Mouse (Mus musculus) T-helper 17 cell (primary cell): ENCODE data around the gene Arsg.
"Not testable (repeated sequence)": the region's sequence is repeated elsewhere in the genome, so short reads cannot be mapped to it uniquely, and the experiment has no call there.

Source experiments
- in situ Hi-C, 2 experiments: fragments of 300-600 bp; cut with MboI, MseI; formaldehyde crosslinking; loops; 1 replicate in 1 of 2; 2 replicates in 1 of 2; pipeline ENCODE4 v1.15.1; 2025; ENCODE audit warnings: high pct_unique_total_duplicates in 2 of 2

Arsg gene

DNA sequence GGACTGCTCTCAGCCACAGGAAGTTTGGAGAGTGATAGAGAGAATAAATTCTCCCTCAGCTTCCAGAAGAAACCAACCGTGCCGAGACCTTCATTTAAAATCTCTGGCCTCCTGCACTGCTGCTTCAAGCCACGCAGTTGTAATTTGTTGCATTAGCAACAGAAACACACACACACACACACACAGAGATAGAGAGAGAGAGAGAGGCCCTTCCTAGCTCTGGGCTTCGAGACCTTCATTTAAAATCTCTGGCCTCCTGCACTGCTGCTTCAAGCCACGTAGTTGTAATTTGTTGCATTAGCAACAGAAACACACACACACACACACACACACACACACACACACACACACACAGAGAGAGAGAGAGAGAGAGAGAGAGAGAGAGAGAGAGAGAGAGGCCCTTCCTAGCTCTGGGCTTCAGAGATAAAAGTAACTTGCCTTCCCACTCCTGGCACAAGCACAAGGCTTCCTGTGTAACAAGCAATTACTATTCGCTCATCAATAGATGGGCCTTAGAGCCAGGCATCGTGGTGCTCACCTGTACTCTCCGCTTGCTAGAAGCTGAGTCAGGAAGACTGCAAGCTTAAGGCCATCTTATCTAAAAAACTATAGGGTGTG is 19.8 kb downstream of the Arsg start:
- in situ Hi-C loops: not testable (repeated sequence)

DNA sequence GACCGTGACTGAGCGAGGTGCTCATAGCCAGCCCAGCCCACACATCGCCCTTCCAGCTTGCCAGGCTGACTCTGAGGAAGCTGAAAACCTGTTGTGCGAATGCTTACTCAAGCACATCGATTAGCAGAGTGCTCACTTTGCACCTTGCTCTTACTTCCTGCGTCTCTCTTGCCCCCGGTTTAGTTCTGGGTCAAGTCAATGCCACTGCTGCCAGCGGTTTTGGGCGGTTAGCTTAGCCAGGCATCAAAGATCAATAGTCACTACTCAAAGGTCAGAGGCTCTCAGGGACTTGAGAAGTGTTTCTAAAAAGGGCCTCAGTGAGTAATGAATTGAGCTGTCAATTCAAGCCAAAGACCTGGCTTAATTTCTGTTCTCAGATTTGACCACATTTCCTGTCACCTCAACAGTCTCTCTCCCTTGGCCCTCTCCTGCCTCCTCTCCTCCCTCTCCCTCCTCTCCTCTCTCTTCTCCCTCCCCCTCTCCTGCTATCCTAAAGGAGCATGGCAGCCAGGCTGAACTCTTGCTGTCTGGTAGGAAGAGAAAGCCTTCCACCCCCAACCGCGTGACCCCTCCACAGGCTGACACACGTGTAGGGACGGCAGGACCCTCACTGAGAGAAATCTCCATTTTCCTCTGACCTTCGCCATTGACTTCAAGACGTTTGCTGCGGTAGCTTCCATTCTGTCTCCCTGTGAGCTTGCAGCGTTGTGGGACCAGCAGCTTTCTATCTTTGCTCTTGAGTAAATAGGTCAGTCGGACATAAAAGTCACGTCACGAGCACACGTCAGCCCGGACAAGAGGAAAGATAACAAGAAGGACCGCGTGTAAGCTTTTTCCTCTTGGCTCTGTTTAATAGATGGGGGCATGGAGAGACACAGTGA is 22.0 kb downstream of the Arsg start:
- in situ Hi-C loops: no loop called here

DNA sequence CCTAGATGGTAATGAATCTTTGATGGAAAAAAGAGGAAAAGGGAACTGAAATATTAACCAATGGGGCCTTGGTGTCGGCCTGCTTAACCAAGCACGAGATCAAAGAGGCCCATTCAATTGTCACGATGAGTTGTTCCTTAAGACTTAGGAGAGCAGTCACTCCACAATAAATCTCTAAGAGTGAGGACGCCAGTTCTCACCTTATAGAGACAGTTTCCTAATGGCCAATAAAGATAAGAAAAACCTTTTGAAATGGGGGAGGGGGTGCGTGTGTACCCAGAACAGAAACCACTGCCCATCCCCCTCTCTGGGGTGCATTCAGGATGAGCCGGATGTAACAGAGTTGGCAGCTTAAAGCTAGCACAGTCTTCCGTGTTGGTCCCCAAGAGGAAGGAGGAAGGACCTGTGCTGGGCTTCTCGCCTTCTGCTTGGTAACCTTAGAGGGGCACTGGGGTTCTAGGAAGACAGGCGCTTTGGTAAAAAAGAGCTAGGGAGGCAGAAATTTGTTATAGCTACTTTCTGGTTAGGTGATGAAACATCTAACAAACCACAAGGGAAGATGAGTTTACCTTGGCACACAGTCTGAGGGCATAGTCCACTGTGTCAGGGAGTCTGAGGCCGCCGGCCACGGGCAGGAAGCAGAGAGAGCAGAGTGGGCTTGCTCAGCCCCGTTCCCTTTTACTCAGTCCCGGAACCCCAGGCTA is 22.7 kb downstream of the Arsg start:
- in situ Hi-C loops: no loop called here

DNA sequence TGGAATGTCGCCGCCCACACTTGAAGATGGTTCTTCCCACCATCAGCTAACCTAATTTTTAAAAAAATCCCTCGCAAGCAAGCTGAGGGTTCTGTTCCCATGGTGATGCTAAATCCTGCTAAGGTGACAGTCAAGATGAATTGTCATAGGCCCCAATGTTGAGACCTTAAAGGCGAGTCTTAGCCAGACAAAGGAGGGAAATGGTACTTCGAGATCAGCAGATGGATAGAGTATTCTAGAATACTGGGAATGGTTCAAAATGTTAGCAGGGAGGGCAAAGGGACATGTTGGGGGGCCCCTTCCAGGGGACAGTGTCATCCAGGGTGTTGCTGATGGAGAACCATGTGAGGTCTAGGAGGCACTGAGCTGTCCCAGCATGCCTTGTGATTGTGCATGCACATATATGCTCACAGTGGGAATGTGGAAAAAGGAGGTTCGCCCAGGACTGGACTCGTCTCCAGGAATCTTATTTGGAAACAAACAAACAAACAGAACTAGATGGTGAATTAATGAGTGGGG is 23.4 kb downstream of the Arsg start:
- in situ Hi-C loops: no loop called here

DNA sequence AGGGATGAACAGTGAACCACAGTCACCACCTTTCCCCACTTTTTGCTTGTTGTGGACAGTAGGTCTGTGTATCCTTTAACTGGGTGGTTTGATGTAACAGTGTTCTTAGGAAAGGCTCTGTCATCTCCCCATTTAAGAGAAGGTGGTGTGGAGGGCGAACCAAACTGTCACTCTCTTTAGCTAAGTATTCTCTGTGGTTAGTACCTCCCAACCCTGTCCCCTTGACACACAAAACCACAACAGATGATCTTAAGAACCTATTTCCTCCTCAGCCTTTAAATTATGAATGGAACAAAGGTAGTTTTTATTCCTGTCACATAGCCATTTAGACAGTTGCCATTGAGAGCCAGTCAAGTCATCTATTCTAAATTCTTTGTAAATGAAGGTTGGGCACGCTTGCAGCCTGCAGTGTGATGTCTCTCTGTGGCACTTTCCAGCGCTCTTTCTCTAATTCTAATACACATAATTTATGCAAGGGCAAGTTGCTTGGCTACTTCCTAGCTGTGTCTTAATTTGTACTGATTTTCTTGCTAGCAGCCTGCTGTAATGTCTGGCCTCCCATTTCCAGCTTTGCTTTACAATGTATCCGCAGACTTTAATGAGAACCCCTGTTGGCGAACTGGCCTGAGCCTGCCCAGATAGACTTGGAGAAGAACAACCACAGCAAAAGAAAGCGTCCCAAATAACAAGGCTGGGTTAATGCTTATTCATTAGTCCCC is 24.0 kb downstream of the Arsg start:
- in situ Hi-C loops: no loop called here

DNA sequence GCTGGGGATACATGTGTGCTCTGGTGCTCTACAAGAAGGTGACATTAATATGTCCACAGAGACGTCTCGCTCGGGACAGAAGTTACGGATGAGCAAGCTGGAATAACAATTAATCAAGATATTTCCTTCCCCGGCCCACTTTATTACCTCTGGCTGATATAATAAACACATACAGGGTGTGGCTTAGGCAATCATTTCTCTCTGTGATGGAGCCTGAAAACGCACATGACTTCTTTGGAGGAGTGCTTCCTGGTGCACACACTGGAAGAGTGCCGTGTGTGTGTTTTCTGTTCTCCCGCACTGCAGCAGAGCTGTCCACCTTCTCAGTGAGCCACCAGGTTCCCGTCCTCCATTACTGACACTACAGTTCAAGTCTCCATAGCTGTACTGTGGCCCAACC is 24.8 kb downstream of the Arsg start:
- in situ Hi-C loops: no loop called here

DNA sequence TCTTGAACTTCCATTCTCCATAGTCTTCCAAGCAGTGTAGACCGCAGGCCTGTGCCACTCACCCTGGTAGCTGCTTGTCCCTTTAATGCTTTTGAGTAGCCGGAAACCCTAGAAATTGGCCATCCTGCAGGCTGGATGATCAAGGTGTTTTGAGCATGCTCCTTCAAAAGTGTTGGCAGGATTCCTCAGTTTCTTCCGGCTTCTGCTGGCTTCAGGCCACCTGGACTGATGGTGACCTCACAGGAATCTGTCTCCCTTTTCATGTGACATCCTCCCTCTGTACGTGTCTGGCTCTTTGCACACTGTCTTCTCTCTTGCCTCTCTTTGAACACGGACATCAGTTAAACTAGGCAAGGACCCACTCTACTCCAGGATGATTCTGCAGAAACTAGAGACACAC is 27.0 kb downstream of the Arsg start:
- in situ Hi-C loops: loop anchor here in 1 of 2 experiments (10.0 kb wide), 1 partner anchor 515 kb away; no protein-coding TSS in a partner anchor

DNA sequence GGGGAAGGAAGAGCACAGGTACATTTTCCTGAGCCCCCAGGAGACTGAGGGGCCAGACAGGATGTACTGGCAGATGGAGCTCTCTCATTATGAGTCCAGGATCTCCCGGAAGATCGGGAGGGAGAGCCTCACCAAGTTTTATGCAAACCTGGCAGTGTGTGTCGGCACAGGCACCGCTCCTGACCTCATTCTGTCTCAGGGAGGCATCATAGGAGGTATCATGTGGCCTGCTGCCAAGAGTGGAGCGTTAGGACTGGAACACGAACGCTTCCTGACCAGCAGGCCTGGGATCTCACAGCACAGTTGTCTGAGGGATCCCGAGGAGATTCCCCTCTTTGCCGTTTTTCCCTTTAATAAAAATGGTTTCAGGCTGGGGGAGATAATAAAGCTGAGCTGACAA is 31.8 kb downstream of the Arsg start:
- in situ Hi-C loops: loop anchor here in 1 of 2 experiments (10.0 kb wide), 1 partner anchor 520 kb away; no protein-coding TSS in a partner anchor

DNA sequence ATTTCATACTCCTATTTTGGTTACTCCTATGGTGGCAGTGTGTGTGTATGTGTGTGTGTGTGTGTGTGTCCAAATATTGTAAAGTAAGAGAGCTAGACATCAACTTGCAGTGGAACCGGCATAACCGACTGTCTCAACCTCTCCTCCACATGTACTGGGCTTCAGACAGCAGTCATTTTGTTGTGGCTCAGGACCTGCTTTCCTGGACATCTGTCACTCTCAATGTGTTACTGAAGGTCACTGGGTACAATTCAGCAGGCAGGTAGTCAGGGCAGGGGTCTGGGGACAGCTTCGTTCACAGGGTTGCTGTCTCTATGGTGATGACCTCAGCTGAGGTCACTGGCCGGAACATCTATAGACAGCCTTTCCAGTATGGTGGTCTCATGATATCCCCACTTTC is 32.6 kb downstream of the Arsg start:
- in situ Hi-C loops: loop anchor here in 1 of 2 experiments (10.0 kb wide), 1 partner anchor 521 kb away; no protein-coding TSS in a partner anchor

DNA sequence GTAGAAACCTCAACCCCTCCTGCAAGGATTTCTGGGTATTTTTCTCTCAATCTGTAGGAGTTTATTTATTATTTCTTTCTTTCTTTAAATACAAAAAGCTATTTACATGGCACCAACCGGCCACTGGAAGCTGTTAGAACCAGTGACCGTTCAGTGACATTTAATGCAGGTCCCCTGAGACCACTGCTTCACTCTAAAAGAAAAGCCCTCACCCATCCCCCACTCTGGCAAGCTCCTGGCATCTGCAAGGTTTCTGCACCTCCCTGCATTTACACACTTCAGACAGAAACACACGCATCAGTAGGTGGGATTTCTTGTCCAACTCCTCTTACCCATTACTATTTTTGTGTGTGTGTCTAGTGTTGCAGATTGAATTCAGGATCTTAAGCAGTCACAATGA is 33.9 kb downstream of the Arsg start:
- in situ Hi-C loops: loop anchor here in 1 of 2 experiments (10.0 kb wide), 1 partner anchor 522 kb away; no protein-coding TSS in a partner anchor

DNA sequence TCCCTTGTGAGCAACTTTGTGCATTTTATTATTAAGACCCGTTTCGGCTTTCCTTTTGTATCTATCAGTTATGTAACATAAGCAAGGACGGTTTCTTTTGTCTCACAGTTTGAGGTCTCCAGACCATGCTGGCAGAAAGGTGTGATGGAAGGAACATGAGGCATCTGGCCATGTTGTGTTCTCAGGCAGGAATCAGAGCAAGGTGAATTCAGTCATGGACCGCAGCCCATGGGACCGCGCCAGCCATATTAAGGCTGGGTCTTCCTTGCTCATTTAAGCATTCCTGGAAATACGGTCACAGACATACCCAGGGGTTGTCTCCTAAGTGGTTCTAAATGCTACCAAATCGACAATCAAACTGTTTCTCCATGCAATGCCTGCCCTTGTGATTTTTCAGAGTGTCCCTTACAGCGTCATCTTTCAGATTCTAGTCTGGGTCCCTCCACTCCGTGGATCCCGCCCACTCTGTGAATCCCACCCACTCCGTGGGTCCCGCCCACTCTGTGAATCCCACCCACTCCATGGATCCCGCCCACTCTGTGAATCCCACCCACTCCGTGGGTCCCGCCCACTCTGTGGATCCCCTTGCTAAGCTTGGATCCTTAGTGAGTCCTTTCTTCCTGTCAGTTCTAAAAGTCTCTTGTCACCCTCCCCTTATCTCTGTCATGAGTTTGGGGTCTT is 40.0 kb downstream of the Arsg start:
- in situ Hi-C loops: no loop called here

DNA sequence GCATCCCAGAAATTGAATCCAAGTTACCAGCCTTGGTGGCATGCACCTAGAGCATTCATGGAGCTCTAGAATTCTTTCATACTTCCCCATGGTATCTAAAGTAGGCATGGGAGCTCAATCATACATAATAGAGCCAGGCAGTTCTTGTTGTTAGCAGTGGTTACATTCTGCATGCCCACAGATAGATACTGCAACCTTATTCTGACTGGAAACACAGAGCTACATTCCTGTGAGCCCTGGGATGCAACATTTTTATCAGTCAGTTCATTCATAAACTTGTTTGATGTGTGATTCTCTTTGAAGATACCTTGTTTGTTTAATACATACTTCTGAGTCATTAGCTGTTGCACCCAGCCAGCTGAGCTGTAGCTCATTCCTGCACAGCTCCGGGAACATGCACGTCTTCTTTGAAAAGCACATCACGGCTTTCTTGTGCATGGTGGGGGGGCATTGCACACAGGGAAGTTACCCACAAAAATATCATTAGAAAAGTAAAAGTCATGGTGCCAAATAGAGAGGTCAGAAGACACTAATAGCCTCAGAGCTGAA is 41.0 kb downstream of the Arsg start:
- in situ Hi-C loops: no loop called here

DNA sequence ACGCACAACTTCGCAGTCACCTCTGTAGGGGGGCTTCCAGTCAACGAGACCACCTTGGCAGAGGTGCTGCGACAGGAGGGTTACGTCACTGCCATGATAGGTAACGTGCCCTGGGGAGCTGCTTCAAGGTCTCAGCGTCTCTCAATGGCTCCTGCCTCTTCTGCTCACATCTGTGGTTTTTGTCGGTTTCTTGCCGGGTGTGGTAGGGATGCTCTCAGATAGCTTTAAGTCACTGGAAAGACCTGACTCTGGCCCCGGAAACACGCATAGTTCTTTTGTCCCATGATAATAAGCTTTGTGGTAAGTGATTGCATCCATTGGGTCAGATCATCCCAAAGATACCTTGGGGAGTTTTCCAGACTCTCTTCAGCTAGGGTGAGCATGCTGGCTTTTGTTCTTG is 44.2 kb downstream of the Arsg start:
- in situ Hi-C loops: no loop called here

DNA sequence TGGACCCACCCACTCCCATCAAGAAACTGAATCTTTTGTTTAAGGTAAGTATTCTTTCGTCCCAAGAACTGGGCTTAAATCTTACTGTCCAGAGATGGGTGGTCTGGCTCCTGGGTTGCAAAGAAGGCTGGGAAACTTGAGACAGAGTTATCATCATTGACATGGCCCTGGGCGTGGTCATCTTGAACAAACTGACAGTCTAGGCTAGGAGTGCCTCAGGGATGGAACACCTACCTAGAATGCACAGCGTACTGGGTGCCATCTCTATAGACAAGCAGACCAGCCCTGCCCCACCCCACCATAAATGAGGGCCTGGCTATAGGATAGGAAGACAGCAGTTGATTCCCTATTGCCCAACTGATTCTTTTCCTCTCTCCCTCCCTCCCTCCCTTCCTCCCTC is 44.6 kb downstream of the Arsg start:
- in situ Hi-C loops: no loop called here

DNA sequence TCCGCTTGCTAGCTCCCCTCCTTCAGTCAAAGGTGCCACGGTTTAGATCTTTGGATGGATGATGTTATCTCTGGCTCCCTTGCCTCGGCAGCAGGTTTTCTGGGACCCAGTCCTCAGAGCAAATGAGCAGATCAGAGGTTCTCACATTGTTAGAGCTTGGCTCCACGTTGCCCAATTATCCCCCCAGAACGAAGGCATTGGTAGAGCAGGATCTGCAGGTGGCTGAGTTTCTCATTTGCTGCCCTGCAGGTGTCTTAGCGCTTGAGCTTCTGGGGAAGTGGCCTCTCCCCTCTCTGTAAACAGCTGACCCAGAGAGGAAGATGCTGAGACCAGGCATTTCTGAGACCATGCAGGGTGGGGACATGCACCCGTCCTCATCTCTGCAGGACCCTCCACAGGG is 47.8 kb downstream of the Arsg start:
- in situ Hi-C loops: no loop called here

DNA sequence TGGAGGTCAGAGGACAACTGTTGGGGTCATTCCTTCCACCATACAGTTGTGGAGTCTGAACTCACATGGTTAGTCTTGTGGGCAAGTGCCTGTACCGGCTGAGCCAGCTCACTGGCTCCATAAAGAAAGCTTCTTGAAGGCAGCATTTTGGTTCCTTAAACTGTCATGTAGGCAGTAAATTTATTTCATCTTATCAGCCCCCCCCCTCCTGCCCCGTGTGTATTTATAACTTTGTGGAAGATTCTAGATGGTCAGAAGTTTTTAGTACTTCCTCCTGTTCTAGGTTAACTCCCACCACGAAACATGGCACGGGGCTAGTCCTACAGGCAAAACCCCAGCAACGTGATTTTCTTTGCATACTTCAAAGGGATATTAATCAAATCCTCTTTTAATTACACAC is 51.7 kb downstream of the Arsg start:
- in situ Hi-C loops: no loop called here

DNA sequence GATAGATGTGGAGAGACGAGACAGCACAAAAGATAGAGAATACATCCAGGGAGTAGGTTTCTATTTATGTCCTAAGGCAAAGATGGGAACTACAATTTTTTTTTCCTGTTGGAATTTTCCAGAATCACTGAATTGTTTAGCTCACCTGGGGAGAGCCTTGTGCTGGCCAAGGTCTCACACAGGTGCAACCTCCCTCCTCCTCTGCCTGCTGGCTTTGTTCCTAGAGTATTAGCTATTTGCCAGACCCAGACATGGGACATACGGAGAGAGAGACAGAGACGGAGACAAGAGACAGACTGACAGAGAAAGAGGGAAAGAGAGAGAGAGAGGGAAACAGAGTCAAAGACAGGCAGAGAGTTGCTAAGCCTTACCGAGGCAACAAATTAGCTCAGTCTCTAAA is 52.4 kb downstream of the Arsg start:
- in situ Hi-C loops: no loop called here

DNA sequence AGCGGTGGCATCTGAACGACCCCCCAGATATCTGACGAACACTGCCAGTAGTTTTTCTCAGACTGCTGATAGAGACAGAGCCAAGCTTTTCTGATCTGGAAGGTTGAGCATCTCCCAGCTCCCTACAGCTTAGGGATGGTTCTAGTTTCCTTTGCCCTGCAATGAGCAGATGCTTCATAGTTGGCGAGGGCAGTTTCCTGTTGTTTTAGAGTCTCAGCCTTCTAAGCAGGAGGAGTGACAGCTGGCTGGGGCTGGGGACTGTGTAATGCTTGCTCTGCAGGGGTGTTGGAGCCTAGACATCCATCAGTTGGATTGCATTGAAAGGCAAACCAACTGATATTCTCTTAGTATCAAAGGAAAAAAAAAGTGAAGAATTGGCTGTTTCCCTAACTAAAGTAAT is 56.9 kb downstream of the Arsg start:
- in situ Hi-C loops: no loop called here

DNA sequence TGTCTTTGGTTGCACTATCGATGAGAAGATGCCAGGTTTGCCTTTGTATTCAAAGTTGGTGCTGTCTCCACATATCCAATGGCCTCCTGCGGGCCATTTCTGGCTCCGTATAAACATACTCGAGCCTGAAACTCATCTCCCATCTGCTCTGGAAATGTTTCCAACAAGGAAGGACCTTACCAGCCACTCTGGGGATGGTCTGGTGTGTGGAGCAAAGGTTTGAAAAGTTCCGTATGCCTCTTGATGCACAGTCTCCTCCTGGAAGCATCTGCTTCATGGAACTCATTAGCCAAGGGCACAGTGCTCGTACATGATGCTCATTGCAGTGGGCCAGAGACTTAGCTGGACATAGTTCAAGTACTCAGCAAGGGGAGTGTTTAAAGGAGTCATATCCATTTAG is 62.8 kb downstream of the Arsg start:
- in situ Hi-C loops: no loop called here

DNA sequence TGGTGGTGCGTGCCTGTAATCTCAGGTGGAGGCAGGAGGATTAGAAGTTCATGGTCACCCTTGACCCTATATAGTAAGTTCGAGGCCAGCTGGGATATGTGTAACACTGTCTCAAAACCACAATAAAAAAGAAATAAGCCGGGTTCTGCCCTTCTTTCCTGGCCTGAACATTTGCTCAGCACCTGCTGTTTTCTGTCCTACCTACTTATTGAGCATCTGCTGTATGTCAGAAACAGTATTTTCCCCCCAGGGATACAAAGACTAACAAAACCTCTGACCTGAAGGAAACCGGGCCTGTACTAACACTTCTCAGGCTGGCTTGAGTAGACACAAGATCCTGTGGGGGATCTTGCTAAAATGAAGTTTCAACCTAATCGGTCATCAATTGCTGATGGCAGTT is 63.8 kb downstream of the Arsg start:
- in situ Hi-C loops: no loop called here

DNA sequence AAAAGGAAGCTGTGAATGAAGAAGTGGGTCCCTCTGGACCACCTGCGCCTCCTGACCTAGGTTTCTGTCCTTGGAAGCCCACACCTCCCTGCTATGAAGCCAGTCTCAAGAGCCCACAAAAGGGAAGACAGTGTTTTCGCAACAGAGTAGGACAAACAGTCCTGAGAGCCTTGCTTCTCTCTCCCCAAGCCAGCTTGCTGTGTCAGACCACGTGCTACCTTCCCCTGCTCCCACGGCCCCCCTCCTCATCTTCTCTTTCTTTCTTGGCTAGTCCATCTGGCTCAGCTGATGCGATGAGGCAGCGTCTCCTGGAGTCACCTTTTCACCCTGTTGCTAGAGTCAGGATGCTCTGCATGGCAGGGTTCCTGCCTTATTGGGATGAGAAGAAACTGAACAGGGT is 66.1 kb downstream of the Arsg start:
- in situ Hi-C loops: no loop called here
